ENCODE assay signal across 16 mouse cellular contexts in genomic region chr11:57833296-57833977, GRCm38 (mm10). TPM values are rescaled to one million over a fixed set of nuclear protein-coding genes. Genes with fewer than 3 reads are reported as not detected.
A peak's percentile ranks its signal among the peaks of the same experiment; 100 is the strongest.
DNase-seq lines count a peak whose midpoint lies in the region; ATAC-seq lines count a peak whose summit lies in the region.
"Had no signal": no experiment of that assay in that cellular context is flagged by ENCODE, and none has a peak within 500 bp of the region (broad histone marks: within the 10 kb centered on the region; RNA-seq: fewer than 3 reads in every experiment).

No protein-coding gene starts in this region.

- no peak overlapping the region for H3K9ac ChIP-seq in forebrain, embryonic 15.5 days (replicated peaks)
- H3K9ac ChIP-seq in hindbrain, embryonic 11.5 days (ENCODE audit: low read depth, low read length), result no peak overlapping the region
- no peak overlapping the region for H3K9ac ChIP-seq in hindbrain, embryonic 14.5 days
- no peak overlapping the region for H3K9ac ChIP-seq in kidney, embryonic 15.5 days
- H3K9ac ChIP-seq: forebrain, postnatal 0 days; liver, embryonic 13.5 days had no signal

- ATAC-seq in forebrain, embryonic 15.5 days (replicated peaks), result no peak
- no peak for ATAC-seq in hindbrain, embryonic 11.5 days (ENCODE audit: low FRiP score)
- ATAC-seq in hindbrain, embryonic 14.5 days (ENCODE audit: low FRiP score), result no peak
- ATAC-seq in kidney, embryonic 15.5 days (replicated peaks; ENCODE audit: low FRiP score), result no peak
- no peak for ATAC-seq in megakaryocyte, adult 5-6 weeks (ENCODE audit: poor library complexity, severe bottlenecking)
- ATAC-seq: forebrain, postnatal 0 days had no signal

- no peak overlapping the region for H3K4me2 ChIP-seq in forebrain, embryonic 15.5 days (replicated peaks)
- H3K4me2 ChIP-seq in hindbrain, embryonic 11.5 days (replicated peaks; ENCODE audit: low read depth, low read length), result no peak overlapping the region
- H3K4me2 ChIP-seq in hindbrain, embryonic 14.5 days (replicated peaks), result no peak overlapping the region
- H3K4me2 ChIP-seq in kidney, embryonic 15.5 days, result no peak overlapping the region
- H3K4me2 ChIP-seq: liver, embryonic 13.5 days had no signal

- H3K27me3 ChIP-seq in forebrain, embryonic 10.5 days (ENCODE audit: poor library complexity, severe bottlenecking), result peaks cover 100% of the 10 kb centered on the region
- peaks cover 95% of the 10 kb centered on the region for H3K27me3 ChIP-seq in forebrain, embryonic 15.5 days
- peaks cover 88% of the 10 kb centered on the region for H3K27me3 ChIP-seq in hindbrain, embryonic 11.5 days (ENCODE audit: control insufficient read depth, insufficient read depth, low read length)
- H3K27me3 ChIP-seq in hindbrain, embryonic 14.5 days (ENCODE audit: control insufficient read depth, insufficient read depth, low read length), result peaks cover 94% of the 10 kb centered on the region
- H3K27me3 ChIP-seq in embryonic facial prominence, embryonic 10.5 days (replicated peaks; ENCODE audit: low read depth, poor library complexity, severe bottlenecking), result peaks cover 100% of the 10 kb centered on the region
- H3K27me3 ChIP-seq in limb, embryonic 10.5 days (ENCODE audit: low read depth, poor library complexity, severe bottlenecking), result peaks cover 100% of the 10 kb centered on the region
- H3K27me3 ChIP-seq in kidney, embryonic 15.5 days, result peaks cover 99% of the 10 kb centered on the region

- under 1% methylated on average over 30 of the region's 30 CpGs for WGBS in forebrain, embryonic 10.5 days
- 2% methylated on average over 30 of the region's 30 CpGs for WGBS in forebrain, embryonic 15.5 days
- WGBS in hindbrain, embryonic 11.5 days, result under 1% methylated on average over 30 of the region's 30 CpGs
- 2% methylated on average over 30 of the region's 30 CpGs for WGBS in hindbrain, embryonic 14.5 days
- WGBS in embryonic facial prominence, embryonic 10.5 days, result under 1% methylated on average over 30 of the region's 30 CpGs
- WGBS in limb, embryonic 10.5 days, result 2% methylated on average over 30 of the region's 30 CpGs
- WGBS in kidney, embryonic 15.5 days, result 4% methylated on average over 30 of the region's 30 CpGs

- peaks cover 46% of the 10 kb centered on the region for H3K4me1 ChIP-seq in forebrain, embryonic 10.5 days
- H3K4me1 ChIP-seq in forebrain, embryonic 15.5 days, result peaks cover 10% of the 10 kb centered on the region
- peaks cover 2% of the 10 kb centered on the region; the same call in 1 of the 2 replicates for H3K4me1 ChIP-seq in hindbrain, embryonic 11.5 days (replicated peaks; ENCODE audit: control insufficient read depth, insufficient read depth, low read length)
- no peaks in the 10 kb centered on the region for H3K4me1 ChIP-seq in hindbrain, embryonic 14.5 days (replicated peaks; ENCODE audit: control insufficient read depth, insufficient read depth, low read length)
- H3K4me1 ChIP-seq in embryonic facial prominence, embryonic 10.5 days, result peaks cover 45% of the 10 kb centered on the region
- peaks cover 77% of the 10 kb centered on the region for H3K4me1 ChIP-seq in limb, embryonic 10.5 days
- H3K4me1 ChIP-seq in kidney, embryonic 15.5 days, result peaks cover 43% of the 10 kb centered on the region
- H3K4me1 ChIP-seq: liver, embryonic 13.5 days had no signal

- no peaks in the 10 kb centered on the region for H3K9me3 ChIP-seq in forebrain, embryonic 10.5 days
- no peaks in the 10 kb centered on the region for H3K9me3 ChIP-seq in forebrain, embryonic 15.5 days
- H3K9me3 ChIP-seq in hindbrain, embryonic 11.5 days (ENCODE audit: control insufficient read depth, low read length), result no peaks in the 10 kb centered on the region
- H3K9me3 ChIP-seq in hindbrain, embryonic 14.5 days (ENCODE audit: control insufficient read depth, low read length), result no peaks in the 10 kb centered on the region
- H3K9me3 ChIP-seq in embryonic facial prominence, embryonic 10.5 days, result no peaks in the 10 kb centered on the region
- H3K9me3 ChIP-seq in limb, embryonic 10.5 days (replicated peaks), result no peaks in the 10 kb centered on the region
- no peaks in the 10 kb centered on the region for H3K9me3 ChIP-seq in kidney, embryonic 15.5 days (replicated peaks)
- H3K9me3 ChIP-seq: G1E; liver, embryonic 13.5 days had no signal

- no peak overlapping the region for H3K4me3 ChIP-seq in forebrain, embryonic 10.5 days
- no peak overlapping the region for H3K4me3 ChIP-seq in forebrain, embryonic 15.5 days
- H3K4me3 ChIP-seq in hindbrain, embryonic 11.5 days (ENCODE audit: low read depth, low read length), result no peak overlapping the region
- no peak overlapping the region for H3K4me3 ChIP-seq in hindbrain, embryonic 14.5 days (replicated peaks; ENCODE audit: low read length)
- H3K4me3 ChIP-seq in embryonic facial prominence, embryonic 10.5 days, result peak overlapping the region; percentile 36
- peak overlapping the region; percentile 32 for H3K4me3 ChIP-seq in limb, embryonic 10.5 days
- H3K4me3 ChIP-seq in kidney, embryonic 15.5 days (replicated peaks), result no peak overlapping the region; the same call in 1 of the 2 replicates
- H3K4me3 ChIP-seq: liver, embryonic 13.5 days had no signal

- DNase-seq in forebrain, embryonic 10.5 days (ENCODE audit: extremely low spot score, low spot score), result peak; percentile 25
- DNase-seq in hindbrain, embryonic 11.5 days (ENCODE audit: low spot score), result peak; percentile 56
- DNase-seq in hindbrain, embryonic 14.5 days (ENCODE audit: low spot score), result no peak
- peak; percentile 66 for DNase-seq in embryonic facial prominence, embryonic 10.5 days (ENCODE audit: low spot score)
- DNase-seq in limb, embryonic 10.5 days (ENCODE audit: low spot score), result peak; percentile 63
- DNase-seq: forebrain, postnatal 0 days; heart, adult 11 months; kidney, adult 9 months; liver, embryonic 13.5 days; right cerebral cortex, postnatal 25 days had no signal

- H3K27ac ChIP-seq in forebrain, embryonic 10.5 days, result no peak overlapping the region
- H3K27ac ChIP-seq in forebrain, embryonic 15.5 days (replicated peaks), result no peak overlapping the region
- H3K27ac ChIP-seq in hindbrain, embryonic 11.5 days (ENCODE audit: low read depth, low read length), result no peak overlapping the region
- H3K27ac ChIP-seq in hindbrain, embryonic 14.5 days, result no peak overlapping the region
- no peak overlapping the region; the same call in 1 of the 2 replicates for H3K27ac ChIP-seq in embryonic facial prominence, embryonic 10.5 days (replicated peaks)
- 0 out of 2 replicates have a peak overlapping the region, but pooled peaks have one; percentile 37 for H3K27ac ChIP-seq in limb, embryonic 10.5 days
- H3K27ac ChIP-seq in kidney, embryonic 15.5 days, result no peak overlapping the region
- H3K27ac ChIP-seq: liver, embryonic 13.5 days had no signal

- H3K36me3 ChIP-seq in forebrain, embryonic 10.5 days (replicated peaks), result no peaks in the 10 kb centered on the region
- H3K36me3 ChIP-seq in forebrain, embryonic 15.5 days, result no peaks in the 10 kb centered on the region
- H3K36me3 ChIP-seq in hindbrain, embryonic 11.5 days (ENCODE audit: control insufficient read depth, insufficient read depth, low read length), result no peaks in the 10 kb centered on the region
- H3K36me3 ChIP-seq in hindbrain, embryonic 14.5 days (replicated peaks; ENCODE audit: control insufficient read depth, insufficient read depth), result no peaks in the 10 kb centered on the region
- no peaks in the 10 kb centered on the region for H3K36me3 ChIP-seq in embryonic facial prominence, embryonic 10.5 days (replicated peaks)
- H3K36me3 ChIP-seq in limb, embryonic 10.5 days, result no peaks in the 10 kb centered on the region
- H3K36me3 ChIP-seq in kidney, embryonic 15.5 days, result no peaks in the 10 kb centered on the region
- H3K36me3 ChIP-seq: G1E; liver, embryonic 13.5 days had no signal

RNA-seq across cellular contexts. Expression of gene Hand1, which starts 0.8 kb away (rescaled TPM):
- 0.14 TPM in 1 of 2 replicates, not detected in the other for polyA plus RNA-seq in forebrain, embryonic 10.5 days (2016; fragmentation: Nextera tagmentation; extraction: Ambion mirVana)
- polyA plus RNA-seq in forebrain, embryonic 15.5 days (2015; fragmentation: Nextera tagmentation; extraction: Ambion mirVana), result not detected in 2 replicates
- 0.21 TPM in 1 of 2 replicates, not detected in the other for polyA plus RNA-seq in hindbrain, embryonic 11.5 days (2014; fragmentation: Nextera tagmentation; extraction: Ambion mirVana)
- not detected in 2 replicates for polyA plus RNA-seq in hindbrain, embryonic 14.5 days (2014; fragmentation: Nextera tagmentation; extraction: Ambion mirVana)
- polyA plus RNA-seq in embryonic facial prominence, embryonic 10.5 days (2016; fragmentation: Nextera tagmentation; extraction: Ambion mirVana), result 21.3 and 50.0 TPM in 2 replicates
- 3.3 and 8.5 TPM in 2 replicates for polyA plus RNA-seq in limb, embryonic 10.5 days (2016; fragmentation: Nextera tagmentation; extraction: Ambion mirVana)
- polyA plus RNA-seq in kidney, embryonic 15.5 days (2015; fragmentation: Nextera tagmentation; extraction: Ambion mirVana), result 0.99 and 5.4 TPM in 2 replicates
- total RNA-seq in megakaryocyte, adult 5-6 weeks (2015), result not detected in 2 replicates
- not detected in 2 replicates for total RNA-seq in megakaryocyte, adult 5-6 weeks (2017)
- total RNA-seq: forebrain, postnatal 0 days; G1E; layer of hippocampus, postnatal 10 days; neutrophil, adult 5-6 weeks had no signal
- polyA plus RNA-seq: forebrain, postnatal 0 days; G1E had no signal

RNA-seq across cellular contexts. Expression of gene Sap30l, which starts 32.0 kb away (rescaled TPM):
- 6.4 and 7.7 TPM in 2 replicates for polyA plus RNA-seq in forebrain, embryonic 10.5 days (2016; fragmentation: Nextera tagmentation; extraction: Ambion mirVana)
- 10.3 and 11.8 TPM in 2 replicates for polyA plus RNA-seq in forebrain, embryonic 15.5 days (2015; fragmentation: Nextera tagmentation; extraction: Ambion mirVana)
- polyA plus RNA-seq in hindbrain, embryonic 11.5 days (2014; fragmentation: Nextera tagmentation; extraction: Ambion mirVana), result 11.8 and 14.3 TPM in 2 replicates
- polyA plus RNA-seq in hindbrain, embryonic 14.5 days (2014; fragmentation: Nextera tagmentation; extraction: Ambion mirVana), result 12.6 and 15.5 TPM in 2 replicates
- 12.3 and 13.2 TPM in 2 replicates for polyA plus RNA-seq in embryonic facial prominence, embryonic 10.5 days (2016; fragmentation: Nextera tagmentation; extraction: Ambion mirVana)
- 11.2 and 12.4 TPM in 2 replicates for polyA plus RNA-seq in limb, embryonic 10.5 days (2016; fragmentation: Nextera tagmentation; extraction: Ambion mirVana)
- polyA plus RNA-seq in kidney, embryonic 15.5 days (2015; fragmentation: Nextera tagmentation; extraction: Ambion mirVana), result 10.1 and 11.6 TPM in 2 replicates
- total RNA-seq in megakaryocyte, adult 5-6 weeks (2015), result 23.2 and 25.0 TPM in 2 replicates
- total RNA-seq in megakaryocyte, adult 5-6 weeks (2017), result 17.1 and 18.6 TPM in 2 replicates

Comparison
In these comparisons a context has a peak if more than half of its experiments do, and no peak if none do; other contexts are left out.
1. H3K4me3 ChIP-seq: peak in embryonic facial prominence, embryonic 10.5 days (single experiment) and limb, embryonic 10.5 days (single experiment); none in forebrain, embryonic 10.5 days (single experiment), forebrain, embryonic 15.5 days (single experiment), hindbrain, embryonic 11.5 days (single experiment), hindbrain, embryonic 14.5 days (single experiment) and kidney, embryonic 15.5 days (single experiment).